Mouse (Mus musculus): ENCODE measurements around the gene Dclre1c. TPM values are rescaled to one million over a fixed set of nuclear protein-coding genes. Genes with fewer than 3 reads are reported as not detected.
A peak's percentile ranks its signal among the peaks of the same experiment; 100 is the strongest.

The Dclre1c gene
- polyA plus RNA-seq, 1 experiment from 2014 or later: 7.8 TPM

GRCm38 (mm10) chr2:3493833-3494409 is 70.0 kb downstream of the Dclre1c start:
- no peak overlapping the region for H3K9ac ChIP-seq (ENCODE audit: low read length)
- no peak overlapping the region for H3K27ac ChIP-seq (ENCODE audit: low read depth)
- H3K36me3 ChIP-seq (ENCODE audit: control insufficient read depth, insufficient read depth, low read length): peaks cover 83% of the 10 kb centered on the region
- H3K4me2 ChIP-seq (ENCODE audit: low read length): no peak overlapping the region
- no peak for ATAC-seq (replicated peaks; ENCODE audit: low FRiP score, low TSS enrichment, low read depth)
- no peaks in the 10 kb centered on the region for H3K9me3 ChIP-seq (ENCODE audit: control insufficient read depth, low read length)
- no peaks in the 10 kb centered on the region for H3K27me3 ChIP-seq (replicated peaks; ENCODE audit: control insufficient read depth, insufficient read depth, low read length)
- no peak overlapping the region for H3K4me3 ChIP-seq (ENCODE audit: low read depth, low read length)
- WGBS: 89% methylated on average over 3 of the region's 3 CpGs
- no peak for DNase-seq (ENCODE audit: low spot score)
- no peaks in the 10 kb centered on the region for H3K4me1 ChIP-seq (replicated peaks; ENCODE audit: control insufficient read depth, insufficient read depth, low read length)

- Histone ChIP-seq H3K4me1 (replicated peaks; ENCODE audit: control insufficient read depth, insufficient read depth, low read length) (no peaks in the 10 kb centered on the region), H3K4me2 (ENCODE audit: low read length) (no peak overlapping the region), H3K36me3 (ENCODE audit: control insufficient read depth, insufficient read depth, low read length) (peaks cover 82% of the 10 kb centered on the region), H3K27ac (ENCODE audit: low read depth) (no peak overlapping the region), H3K9me3 (ENCODE audit: control insufficient read depth, low read length) (no peaks in the 10 kb centered on the region), H3K9ac (ENCODE audit: low read length) (no peak overlapping the region), H3K27me3 (replicated peaks; ENCODE audit: control insufficient read depth, insufficient read depth, low read length) (no peaks in the 10 kb centered on the region), H3K4me3 (ENCODE audit: low read depth, low read length) (no peak overlapping the region)
- ATAC-seq (replicated peaks; ENCODE audit: low FRiP score, low TSS enrichment, low read depth): no peak
- 90% methylated on average over 6 of the region's 6 CpGs for WGBS
- no peak for DNase-seq (ENCODE audit: low spot score)
Measured at GRCm38 (mm10) chr2:3499543-3499942, 75.6 kb downstream of the Dclre1c start.

GRCm38 (mm10) chr2:3500886-3501285 is 77.0 kb downstream of the Dclre1c start:
- Histone ChIP-seq H3K4me3 (ENCODE audit: low read depth, low read length) (no peak overlapping the region), H3K9ac (ENCODE audit: low read length) (no peak overlapping the region), H3K27ac (ENCODE audit: low read depth) (no peak overlapping the region), H3K4me1 (replicated peaks; ENCODE audit: control insufficient read depth, insufficient read depth, low read length) (no peaks in the 10 kb centered on the region), H3K9me3 (ENCODE audit: control insufficient read depth, low read length) (no peaks in the 10 kb centered on the region), H3K36me3 (ENCODE audit: control insufficient read depth, insufficient read depth, low read length) (peaks cover 80% of the 10 kb centered on the region), H3K4me2 (ENCODE audit: low read length) (no peak overlapping the region), H3K27me3 (replicated peaks; ENCODE audit: control insufficient read depth, insufficient read depth, low read length) (no peaks in the 10 kb centered on the region)
- no peak for DNase-seq (ENCODE audit: low spot score)
- WGBS: 96% methylated on average over 5 of the region's 5 CpGs
- ATAC-seq (replicated peaks; ENCODE audit: low FRiP score, low TSS enrichment, low read depth): no peak

GRCm38 (mm10) chr2:3512076-3512475 is 88.1 kb downstream of the Dclre1c start:
- ATAC-seq (replicated peaks; ENCODE audit: low FRiP score, low TSS enrichment, low read depth) (0 out of 2 replicates have a peak, but pooled peaks have one; percentile 1), DNase-seq (ENCODE audit: low spot score) (no peak)
- Histone ChIP-seq H3K4me2 (ENCODE audit: low read length) (peak overlapping the region; percentile 80), H3K4me3 (ENCODE audit: low read depth, low read length) (peak overlapping the region; percentile 93), H3K27ac (ENCODE audit: low read depth) (peak overlapping the region; percentile 84), H3K9me3 (ENCODE audit: control insufficient read depth, low read length) (no peaks in the 10 kb centered on the region), H3K9ac (ENCODE audit: low read length) (peak overlapping the region; percentile 87), H3K4me1 (replicated peaks; ENCODE audit: control insufficient read depth, insufficient read depth, low read length) (peaks cover 9% of the 10 kb centered on the region), H3K36me3 (ENCODE audit: control insufficient read depth, insufficient read depth, low read length) (peaks cover 36% of the 10 kb centered on the region), H3K27me3 (replicated peaks; ENCODE audit: control insufficient read depth, insufficient read depth, low read length) (no peaks in the 10 kb centered on the region)
- under 1% methylated on average over 15 of the region's 15 CpGs for WGBS

- Histone ChIP-seq H3K9me3 (ENCODE audit: control insufficient read depth, low read length) (no peaks in the 10 kb centered on the region), H3K4me3 (ENCODE audit: low read depth, low read length) (peak within 1 kb of the TSS; percentile 93), H3K27me3 (replicated peaks; ENCODE audit: control insufficient read depth, insufficient read depth, low read length) (no peaks in the 10 kb centered on the region), H3K36me3 (ENCODE audit: control insufficient read depth, insufficient read depth, low read length) (peaks cover 30% of the 10 kb centered on the region), H3K27ac (ENCODE audit: low read depth) (peak within 1 kb of the TSS; percentile 84), H3K4me1 (replicated peaks; ENCODE audit: control insufficient read depth, insufficient read depth, low read length) (peaks cover 9% of the 10 kb centered on the region), H3K9ac (ENCODE audit: low read length) (peak within 1 kb of the TSS; percentile 87), H3K4me2 (ENCODE audit: low read length) (peak within 1 kb of the TSS; percentile 81)
- DNase-seq (ENCODE audit: low spot score) (peak; percentile 95), ATAC-seq (replicated peaks; ENCODE audit: low FRiP score, low TSS enrichment, low read depth) (peak; percentile 100)
- WGBS: under 1% methylated on average over 60 of the region's 60 CpGs
Measured at GRCm38 (mm10) chr2:3512552-3513454, 88.9 kb downstream of the Dclre1c start, which contains the start of the genes Gm45902, Hspa14 and Cdnf. Gene Gm45902, minus strand, starts transcription at chr2:3512790. Gene Hspa14, minus strand, starts transcription at chr2:3512814. Gene Cdnf, plus strand, starts transcription at chr2:3513030.

Other genes with a start within 250 kb of the Dclre1c start
- gene Nmt2, start 139.9 kb upstream of the Dclre1c start, polyA plus RNA-seq (2014; fragmentation: Nextera tagmentation; extraction: Ambion mirVana): 49.9 and 51.0 TPM in 2 replicates
- gene Rpp38, start 91.5 kb upstream of the Dclre1c start, polyA plus RNA-seq (2014; fragmentation: Nextera tagmentation; extraction: Ambion mirVana): 28.3 and 36.5 TPM in 2 replicates
- 0.75 and 0.76 TPM in 2 replicates for gene Acbd7, start 88.0 kb upstream of the Dclre1c start, polyA plus RNA-seq (2014; fragmentation: Nextera tagmentation; extraction: Ambion mirVana)
- not detected in 2 replicates for gene Olah, start 26.9 kb upstream of the Dclre1c start, polyA plus RNA-seq (2014; fragmentation: Nextera tagmentation; extraction: Ambion mirVana)
- gene Meig1, start 1.5 kb upstream of the Dclre1c start, polyA plus RNA-seq (2014; fragmentation: Nextera tagmentation; extraction: Ambion mirVana): not detected in 2 replicates
- gene Suv39h2, start 50.9 kb downstream of the Dclre1c start, polyA plus RNA-seq (2014; fragmentation: Nextera tagmentation; extraction: Ambion mirVana): 15.3 and 16.0 TPM in 2 replicates
- 4.8 and 5.1 TPM in 2 replicates for gene Gm45902, start 88.7 kb downstream of the Dclre1c start, polyA plus RNA-seq (2014; fragmentation: Nextera tagmentation; extraction: Ambion mirVana)
- 113 and 119 TPM in 2 replicates for gene Hspa14, start 88.7 kb downstream of the Dclre1c start, polyA plus RNA-seq (2014; fragmentation: Nextera tagmentation; extraction: Ambion mirVana)
- 0.22 TPM in 2 replicates for gene Cdnf, start 88.9 kb downstream of the Dclre1c start, polyA plus RNA-seq (2014; fragmentation: Nextera tagmentation; extraction: Ambion mirVana)
- 61.2 and 67.1 TPM in 2 replicates for gene Fam107b, start 146.4 kb downstream of the Dclre1c start, polyA plus RNA-seq (2014; fragmentation: Nextera tagmentation; extraction: Ambion mirVana)